Mouse (Mus musculus) bone marrow macrophage, adult 2 months (primary cell): ENCODE measurements around the gene 2810408A11Rik. TPM values are rescaled to one million over a fixed set of nuclear protein-coding genes. Genes with fewer than 3 reads are reported as not detected.
A peak's percentile ranks its signal among the peaks of the same experiment; 100 is the strongest.

Source experiments
- H3K27ac ChIP-seq: 2 replicates; pipeline ENCODE4 v1.5.1; 2012; ENCODE audit warnings: low read depth, low read length; ENCODE audit not compliant: insufficient read depth
- H3K4me1 ChIP-seq: 2 replicates; pipeline ENCODE4 v1.6.1; 2012; ENCODE audit warnings: low read length; ENCODE audit not compliant: control insufficient read depth, insufficient read depth
- H3K4me3 ChIP-seq: 2 replicates; pipeline ENCODE4 v1.5.1; 2012; ENCODE audit warnings: mild to moderate bottlenecking, low read length, moderate library complexity; ENCODE audit not compliant: insufficient read depth
- CTCF ChIP-seq: IDR thresholded peaks from 2 replicates; pipeline ENCODE4 v1.5.1; 2012; ENCODE audit warnings: low read depth, mild to moderate bottlenecking, low read length, moderate library complexity
- POLR2A ChIP-seq: IDR thresholded peaks from 2 replicates; pipeline ENCODE4 v1.6.1; 2012; ENCODE audit warnings: mild to moderate bottlenecking, low read depth, low read length, borderline replicate concordance
- polyA plus RNA-seq: library from polyadenylated mRNA; stranded (reverse); fragments of >200 nt; gene quantifications from 2 replicates; pipeline ENCODE4 v1.2.4, GENCODE M21; 2012; ENCODE audit not compliant: missing spikeins, insufficient read depth, insufficient read length

Gene 2810408A11Rik
- polyA plus RNA-seq, 1 experiment, result not detected

DNA sequence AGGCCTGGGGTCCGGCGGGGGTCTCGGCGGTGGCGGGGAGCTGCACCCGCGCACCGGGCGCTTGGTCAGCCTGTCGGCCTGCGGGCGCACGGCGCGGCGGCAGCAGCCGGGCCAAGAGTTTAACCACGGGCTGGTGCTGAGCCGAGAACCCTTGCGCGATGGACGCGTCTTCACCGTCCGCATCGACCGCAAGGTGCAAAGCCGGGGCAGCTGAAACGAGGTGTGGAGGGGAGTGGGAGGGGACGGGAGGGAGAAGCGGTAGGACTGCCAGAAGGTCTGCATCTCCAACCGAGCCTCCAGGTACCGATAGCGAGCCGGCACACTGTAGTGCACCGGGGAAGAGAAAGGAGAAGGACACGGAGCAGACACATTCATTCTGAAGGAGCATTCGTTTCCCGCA lies 1.2 kb upstream of the 2810408A11Rik start:
- no peak for TF ChIP-seq CTCF
- no peak for TF ChIP-seq POLR2A
- no peak overlapping the region for H3K27ac ChIP-seq
- peak overlapping the region; percentile 72 for H3K4me3 ChIP-seq
- peaks cover 4% of the 10 kb centered on the region; the same call in 1 of the 2 replicates for H3K4me1 ChIP-seq

GRCm38 (mm10) chr11:69901406-69901846 lies 639 bp upstream of the 2810408A11Rik start:
- Histone ChIP-seq H3K4me1 (peaks cover 4% of the 10 kb centered on the region; the same call in 1 of the 2 replicates), H3K4me3 (peak overlapping the region; percentile 72), H3K27ac (peak overlapping the region; percentile 73)
- TF ChIP-seq CTCF (no peak), POLR2A (no peak)

DNA sequence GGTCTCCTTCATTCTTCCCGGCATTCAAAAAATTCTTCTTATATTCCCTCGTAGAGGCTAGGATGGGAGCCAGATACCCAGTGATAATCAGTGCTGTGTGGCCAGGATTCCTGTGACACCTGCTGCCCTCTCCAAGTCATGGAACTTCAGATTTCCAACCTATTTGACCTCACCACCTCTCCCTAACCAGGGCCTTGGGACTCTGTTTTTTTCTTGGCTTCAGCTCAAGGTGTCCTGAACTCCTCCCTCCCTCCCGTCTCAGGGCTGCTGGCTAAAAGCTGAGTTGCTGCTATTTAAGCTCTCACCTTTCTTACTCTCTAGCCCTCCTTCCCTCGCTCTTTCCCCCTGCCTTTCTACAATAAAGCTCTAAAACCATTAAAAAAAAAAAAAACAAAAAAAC lies 917 bp downstream of the 2810408A11Rik start:
- no peak overlapping the region for H3K27ac ChIP-seq
- no peak overlapping the region for H3K4me3 ChIP-seq
- TF ChIP-seq CTCF (no peak), POLR2A (no peak)
- peaks cover 4% of the 10 kb centered on the region; the same call in 1 of the 2 replicates for H3K4me1 ChIP-seq

GRCm38 (mm10) chr11:69895291-69895690 lies 5.5 kb downstream of the 2810408A11Rik start, which contains the start of gene Acap1:
Gene Acap1 (minus strand): TSS chr11:69895539.
- no peak for TF ChIP-seq CTCF
- no peak for TF ChIP-seq POLR2A
- H3K27ac ChIP-seq, result no peak within 1 kb of the TSS
- H3K4me3 ChIP-seq, result no peak within 1 kb of the TSS
- H3K4me1 ChIP-seq, result peaks cover 9% of the 10 kb centered on the region

DNA sequence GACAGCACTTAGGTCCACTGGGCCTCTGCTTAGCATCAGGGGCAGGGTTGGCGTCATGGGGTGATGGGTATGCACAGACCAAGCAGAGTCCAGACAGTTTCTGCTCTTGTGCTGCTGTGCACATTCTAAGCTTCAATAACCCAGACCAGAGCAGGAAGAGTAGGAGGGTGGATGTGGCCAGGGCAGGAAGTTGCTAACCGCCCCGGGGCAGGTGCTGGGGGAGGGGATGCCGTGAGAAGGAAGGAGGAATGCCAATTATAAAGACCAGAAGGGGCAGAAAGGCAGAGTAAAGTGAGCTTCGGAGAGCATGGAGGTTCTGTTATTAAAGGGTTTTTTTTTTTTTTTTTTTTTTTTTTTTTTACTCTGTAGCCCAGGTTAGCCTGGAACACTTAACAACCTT lies 6.1 kb downstream of the 2810408A11Rik start:
- H3K4me1 ChIP-seq, result peaks cover 8% of the 10 kb centered on the region
- no peak overlapping the region for H3K27ac ChIP-seq
- no peak for TF ChIP-seq CTCF
- no peak for TF ChIP-seq POLR2A
- no peak overlapping the region for H3K4me3 ChIP-seq

DNA sequence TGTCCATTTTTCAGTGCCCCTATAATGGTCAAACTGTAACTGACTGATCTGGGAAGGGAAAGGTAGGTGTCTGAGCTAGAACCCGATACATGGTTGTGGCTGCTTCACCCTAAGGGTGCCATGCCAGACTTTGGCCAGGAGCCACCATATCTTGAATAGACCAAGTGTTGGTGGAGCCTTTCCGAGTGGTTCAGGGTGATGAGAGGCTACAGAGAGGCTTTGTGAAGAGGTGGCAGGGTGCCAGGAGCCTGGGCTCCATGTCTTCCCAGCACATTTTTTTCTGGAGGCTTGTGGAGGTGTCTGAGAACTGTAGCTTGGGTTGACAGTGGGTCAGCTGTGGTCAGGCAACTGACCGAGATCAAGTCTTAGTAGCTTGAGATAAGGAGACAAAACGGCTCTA lies 9.3 kb downstream of the 2810408A11Rik start:
- no peak overlapping the region for H3K27ac ChIP-seq
- TF ChIP-seq CTCF (no peak), POLR2A (no peak)

GRCm38 (mm10) chr11:69886907-69887635 lies 13.7 kb downstream of the 2810408A11Rik start:
- TF ChIP-seq POLR2A, result no peak
- 0 out of 2 replicates have a peak, but pooled peaks have one; percentile 6 for TF ChIP-seq CTCF
- H3K4me3 ChIP-seq, result no peak overlapping the region
- peaks cover 8% of the 10 kb centered on the region for H3K4me1 ChIP-seq
- no peak overlapping the region for H3K27ac ChIP-seq

More for the DNA sequence above, 9.3 kb downstream of the 2810408A11Rik start:
- Histone ChIP-seq H3K4me3 (no peak overlapping the region), H3K4me1 (peaks cover 8% of the 10 kb centered on the region)

GRCm38 (mm10) chr11:69884663-69885062 lies 16.1 kb downstream of the 2810408A11Rik start:
- Histone ChIP-seq H3K4me3 (no peak overlapping the region), H3K27ac (no peak overlapping the region), H3K4me1 (peaks cover 11% of the 10 kb centered on the region)
- no peak for TF ChIP-seq CTCF

GRCm38 (mm10) chr11:69884240-69884639 lies 16.5 kb downstream of the 2810408A11Rik start:
- peaks cover 11% of the 10 kb centered on the region for H3K4me1 ChIP-seq
- H3K4me3 ChIP-seq, result no peak overlapping the region
- TF ChIP-seq CTCF (no peak), POLR2A (no peak)
- H3K27ac ChIP-seq, result no peak overlapping the region

GRCm38 (mm10) chr11:69883527-69884151 lies 17.1 kb downstream of the 2810408A11Rik start:
- Histone ChIP-seq H3K4me1 (peaks cover 11% of the 10 kb centered on the region), H3K4me3 (no peak overlapping the region), H3K27ac (no peak overlapping the region)
- no peak for TF ChIP-seq POLR2A
- TF ChIP-seq CTCF, result no peak
